Mouse (Mus musculus): ENCODE measurements around the gene Hcls1. TPM values are rescaled to one million over a fixed set of nuclear protein-coding genes. Genes with fewer than 3 reads are reported as not detected.

The Hcls1 gene
- total RNA-seq, 2 experiments from 2014 or later: 73.6 to 110 TPM

GRCm38 (mm10) chr16:36929216-36929615 is 5.6 kb upstream of the Hcls1 start:
- ATAC-seq (replicated peaks; ENCODE audit: poor library complexity, severe bottlenecking): no peak

- peak; percentile 45 for ATAC-seq (replicated peaks; ENCODE audit: poor library complexity, severe bottlenecking)
Observed at GRCm38 (mm10) chr16:36930231-36931136, 4.3 kb upstream of the Hcls1 start.

GRCm38 (mm10) chr16:36931381-36931780 is 3.4 kb upstream of the Hcls1 start:
- no peak for ATAC-seq (replicated peaks; ENCODE audit: poor library complexity, severe bottlenecking)

- no peak for ATAC-seq (replicated peaks; ENCODE audit: poor library complexity, severe bottlenecking)
Observed at GRCm38 (mm10) chr16:36931976-36932375, 2.8 kb upstream of the Hcls1 start.

- ATAC-seq (replicated peaks; ENCODE audit: poor library complexity, severe bottlenecking): no peak
Observed at GRCm38 (mm10) chr16:36932546-36932945, 2.2 kb upstream of the Hcls1 start.

- 0 out of 2 replicates have a peak, but pooled peaks have one; percentile 6 for ATAC-seq (replicated peaks; ENCODE audit: poor library complexity, severe bottlenecking)
Observed at GRCm38 (mm10) chr16:36934131-36934840, 497 bp upstream of the Hcls1 start.

- peak; percentile 68 for ATAC-seq (replicated peaks; ENCODE audit: poor library complexity, severe bottlenecking)
Observed at GRCm38 (mm10) chr16:36935814-36936213, 1.0 kb downstream of the Hcls1 start.

- peak; percentile 92 for ATAC-seq (replicated peaks; ENCODE audit: poor library complexity, severe bottlenecking)
Observed at GRCm38 (mm10) chr16:36941137-36941727, 6.4 kb downstream of the Hcls1 start.

GRCm38 (mm10) chr16:36941895-36942294 is 7.1 kb downstream of the Hcls1 start:
- no peak for ATAC-seq (replicated peaks; ENCODE audit: poor library complexity, severe bottlenecking)

GRCm38 (mm10) chr16:36943591-36943990 is 8.8 kb downstream of the Hcls1 start:
- no peak for ATAC-seq (replicated peaks; ENCODE audit: poor library complexity, severe bottlenecking)

GRCm38 (mm10) chr16:36944895-36945424 is 10.2 kb downstream of the Hcls1 start:
- no peak for ATAC-seq (replicated peaks; ENCODE audit: poor library complexity, severe bottlenecking)

- no peak for ATAC-seq (replicated peaks; ENCODE audit: poor library complexity, severe bottlenecking)
Observed at GRCm38 (mm10) chr16:36946459-36947159, 11.8 kb downstream of the Hcls1 start.

- no peak for ATAC-seq (replicated peaks; ENCODE audit: poor library complexity, severe bottlenecking)
Observed at GRCm38 (mm10) chr16:36947646-36948197, 12.9 kb downstream of the Hcls1 start.

GRCm38 (mm10) chr16:36949614-36950336 is 15.0 kb downstream of the Hcls1 start:
- no peak; the same call in 1 of the 2 replicates for ATAC-seq (replicated peaks; ENCODE audit: poor library complexity, severe bottlenecking)

- ATAC-seq (replicated peaks; ENCODE audit: poor library complexity, severe bottlenecking): no peak
Observed at GRCm38 (mm10) chr16:36951029-36951428, 16.2 kb downstream of the Hcls1 start.

- ATAC-seq (replicated peaks; ENCODE audit: poor library complexity, severe bottlenecking): no peak
Observed at GRCm38 (mm10) chr16:36955106-36955505, 20.3 kb downstream of the Hcls1 start.

GRCm38 (mm10) chr16:36963415-36963814 is 28.6 kb downstream of the Hcls1 start:
- ATAC-seq (replicated peaks; ENCODE audit: poor library complexity, severe bottlenecking): no peak

- no peak for ATAC-seq (replicated peaks; ENCODE audit: poor library complexity, severe bottlenecking)
Observed at GRCm38 (mm10) chr16:36979127-36979526, 44.3 kb downstream of the Hcls1 start.

- ATAC-seq (replicated peaks; ENCODE audit: poor library complexity, severe bottlenecking): no peak
Observed at GRCm38 (mm10) chr16:36983796-36984195, 49.0 kb downstream of the Hcls1 start.
